In the genomic region with DNA sequence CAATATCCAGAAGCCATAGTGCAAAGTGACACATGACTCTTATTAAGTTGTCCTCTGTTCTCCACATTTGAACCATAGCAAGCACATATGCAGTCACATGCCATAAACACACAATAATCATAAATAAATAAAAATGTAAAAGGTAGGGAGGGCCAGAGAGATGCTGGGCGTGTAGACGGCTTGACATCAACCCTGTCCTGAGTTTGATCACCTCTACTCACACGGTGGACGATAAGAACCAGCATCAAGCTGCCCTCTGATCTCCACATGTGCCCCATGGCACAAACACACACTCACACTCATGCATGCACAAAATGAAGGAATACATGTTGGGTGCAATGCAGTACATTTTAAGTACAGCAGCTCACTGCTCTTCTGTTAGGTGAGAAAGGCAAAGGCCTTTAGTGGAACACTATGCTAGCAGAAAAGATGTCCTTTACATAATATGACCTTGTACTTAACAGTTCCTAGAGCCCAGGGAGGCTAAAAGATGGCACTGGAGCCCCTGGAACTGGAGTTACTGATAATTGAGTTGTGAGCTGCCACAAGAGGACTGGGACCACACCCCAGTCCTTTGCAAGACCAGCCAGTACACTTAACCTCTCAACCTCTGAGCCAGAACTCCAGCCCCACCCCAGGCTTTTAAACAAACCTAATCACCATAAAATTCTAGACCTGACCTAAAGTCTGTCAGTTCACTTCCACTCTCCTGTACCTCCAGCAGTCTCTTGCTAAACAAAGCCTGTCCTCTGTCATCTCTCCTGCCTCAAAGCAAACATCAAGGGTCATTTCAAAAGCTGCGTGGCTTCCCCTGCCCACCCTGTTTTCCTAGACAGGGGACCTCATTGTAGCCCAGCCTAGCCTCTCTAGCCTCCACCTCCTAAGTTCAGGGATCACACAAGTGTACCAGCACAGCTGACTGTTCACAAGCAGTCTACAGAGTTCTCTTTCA, we compare ENCODE assay signal across 9 mouse cellular contexts. TPM values are rescaled to one million over a fixed set of nuclear protein-coding genes. Genes with fewer than 3 reads are reported as not detected.
DNase-seq lines count a peak whose midpoint lies in the region; ATAC-seq and TF ChIP-seq lines count a peak whose summit lies in the region.
"Had no signal": no experiment of that assay in that cellular context is flagged by ENCODE, and none has a peak within 500 bp of the region (broad histone marks: within the 10 kb centered on the region; RNA-seq: fewer than 3 reads in every experiment).

No protein-coding gene starts in this region.

- WGBS in bone marrow, adult 2 months, result 39% methylated on average over 5 of the region's 5 CpGs
- 67% methylated on average over 5 of the region's 5 CpGs for WGBS in thymus, adult 2 months

- peak; percentile 27 to 35 for DNase-seq in heart, adult 18-20 months
- no peak for DNase-seq in heart, postnatal 36 days
- DNase-seq in heart, postnatal 4 days, result peak; percentile 24
- no peak for DNase-seq in thymus, adult 2 months
- DNase-seq in left cerebral cortex, postnatal 4 days, result no peak
- no peak for DNase-seq in cerebellum, adult 11 months

- 0 out of 2 replicates have a peak overlapping the region, but pooled peaks have one; percentile 26 for H3K27ac ChIP-seq in bone marrow, adult 2 months (ENCODE audit: control insufficient read depth, insufficient read depth, low read depth, low read length, poor library complexity)
- no peak overlapping the region for H3K27ac ChIP-seq in thymus, adult 2 months (ENCODE audit: control insufficient read depth, insufficient read depth, low read length)
- H3K27ac ChIP-seq: limb, embryonic 15.5 days had no signal

- peak; percentile 25; the same call in 1 of the 2 replicates for ATAC-seq in megakaryocyte, adult 5-6 weeks (ENCODE audit: poor library complexity, severe bottlenecking)

- H3K36me3 ChIP-seq in thymus, adult 2 months (ENCODE audit: control insufficient read depth, insufficient read depth, low read length), result no peaks in the 10 kb centered on the region
- H3K36me3 ChIP-seq: limb, embryonic 15.5 days had no signal

- TF ChIP-seq CTCF in bone marrow, adult 2 months (IDR thresholded peaks at IDR 0.05; ENCODE audit: control insufficient read depth, insufficient read depth, low read length), result no peak
- no peak for TF ChIP-seq CTCF in thymus, adult 2 months (IDR thresholded peaks at IDR 0.05; ENCODE audit: borderline replicate concordance, control insufficient read depth, extremely low read depth, insufficient read depth, low read length, poor library complexity)

- no peak overlapping the region for H3K4me3 ChIP-seq in bone marrow, adult 2 months (replicated peaks; ENCODE audit: control insufficient read depth, low read depth, low read length)
- H3K4me3 ChIP-seq in thymus, adult 2 months (ENCODE audit: control insufficient read depth, insufficient read depth, low read length), result no peak overlapping the region
- H3K4me3 ChIP-seq: limb, embryonic 15.5 days had no signal

- no peak for TF ChIP-seq POLR2A in bone marrow, adult 2 months (IDR thresholded peaks at IDR 0.05; ENCODE audit: borderline replicate concordance, control insufficient read depth, low read depth, low read length)
- TF ChIP-seq POLR2A in thymus, adult 2 months (IDR thresholded peaks at IDR 0.05; ENCODE audit: control insufficient read depth, extremely low read depth, insufficient read depth, low read length, poor library complexity), result no peak

- no peaks in the 10 kb centered on the region for H3K27me3 ChIP-seq in thymus, adult 2 months (ENCODE audit: control insufficient read depth, insufficient read depth, low read length)
- H3K27me3 ChIP-seq: limb, embryonic 15.5 days had no signal

- peaks cover 7% of the 10 kb centered on the region for H3K4me1 ChIP-seq in bone marrow, adult 2 months (ENCODE audit: control insufficient read depth, insufficient read depth, low read length)
- peaks cover 13% of the 10 kb centered on the region; the same call in 1 of the 2 replicates for H3K4me1 ChIP-seq in thymus, adult 2 months (replicated peaks; ENCODE audit: control insufficient read depth, insufficient read depth, low read length)

- intact Hi-C loops in heart, postnatal 36 days (cut with DNase I), result no loop called here
- intact Hi-C loops in left cerebral cortex, postnatal 4 days (cut with DNase I), result no loop called here

RNA-seq across cellular contexts. Expression of gene Raf1, which starts 25.7 kb away (rescaled TPM):
- total RNA-seq in heart, adult 18-20 months (2021), result 100 to 1,000 TPM; 107 to 111 TPM
- 100 to 1,000 TPM; 113 to 115 TPM for total RNA-seq in heart, postnatal 36 days (2021)
- polyA plus RNA-seq in bone marrow, adult 2 months (2011; ENCODE audit: insufficient read depth, insufficient read length, low replicate concordance, missing spikeins), result 55.8 and 65.4 TPM in 2 replicates
- 100 to 1,000 TPM; 128 to 142 TPM for total RNA-seq in heart, postnatal 4 days (2021)
- total RNA-seq in megakaryocyte, adult 5-6 weeks (2015), result 140 and 149 TPM in 2 replicates
- 84.8 and 108 TPM in 2 replicates for total RNA-seq in megakaryocyte, adult 5-6 weeks (2017)
- polyA plus RNA-seq in thymus, adult 2 months (2012; rRNA removed), result 185 and 209 TPM in 2 replicates
- 100 to 1,000 TPM; 180 to 191 TPM for total RNA-seq in left cerebral cortex, postnatal 4 days (2021)

RNA-seq across cellular contexts. Expression of gene Mkrn2, which starts 49.0 kb away (rescaled TPM):
- total RNA-seq in heart, adult 18-20 months (2021), result 10 to 100 TPM; 36.7 to 41.0 TPM
- total RNA-seq in heart, postnatal 36 days (2021), result 10 to 100 TPM; 43.1 to 46.4 TPM
- polyA plus RNA-seq in bone marrow, adult 2 months (2011; ENCODE audit: insufficient read depth, insufficient read length, low replicate concordance, missing spikeins), result 1.8 and 12.3 TPM in 2 replicates
- 10 to 100 TPM; 26.1 to 26.8 TPM for total RNA-seq in heart, postnatal 4 days (2021)
- total RNA-seq in megakaryocyte, adult 5-6 weeks (2015), result 5.4 and 8.7 TPM in 2 replicates
- 22.7 and 22.8 TPM in 2 replicates for total RNA-seq in megakaryocyte, adult 5-6 weeks (2017)
- 158 and 166 TPM in 2 replicates for polyA plus RNA-seq in thymus, adult 2 months (2012; rRNA removed)
- total RNA-seq in left cerebral cortex, postnatal 4 days (2021), result 10 to 100 TPM; 45.0 to 45.3 TPM

RNA-seq across cellular contexts. Expression of gene Mkrn2os, which starts 58.4 kb away (rescaled TPM):
- total RNA-seq in heart, adult 18-20 months (2021), result under 1 TPM; 0.39 to 0.40 TPM
- total RNA-seq in heart, postnatal 36 days (2021), result under 1 TPM; 0.47 to 0.79 TPM
- polyA plus RNA-seq in bone marrow, adult 2 months (2011; ENCODE audit: insufficient read depth, insufficient read length, low replicate concordance, missing spikeins), result not detected in 2 replicates
- under 1 TPM in 1 of 2 experiments, not detected in 1; 0.17 TPM for total RNA-seq in heart, postnatal 4 days (2021)
- total RNA-seq in megakaryocyte, adult 5-6 weeks (2015), result not detected in 2 replicates
- total RNA-seq in megakaryocyte, adult 5-6 weeks (2017), result not detected in 2 replicates
- 3.0 TPM in 2 replicates for polyA plus RNA-seq in thymus, adult 2 months (2012; rRNA removed)
- total RNA-seq in left cerebral cortex, postnatal 4 days (2021), result not detected

Comparison
In these comparisons a context has a peak if more than half of its experiments do, and no peak if none do; other contexts are left out.
1. DNase-seq: peak in heart, adult 18-20 months (2 of 2) and heart, postnatal 4 days (single experiment); none in heart, postnatal 36 days (0 of 2), thymus, adult 2 months (single experiment), left cerebral cortex, postnatal 4 days (single experiment) and cerebellum, adult 11 months (single experiment).